Mouse (Mus musculus) thymus, adult 18-20 months (tissue): ENCODE results near the gene Zfp189.
"Not testable (repeated sequence)": the region's sequence is repeated elsewhere in the genome, so short reads cannot be mapped to it uniquely, and the experiment has no call there.

Source experiments
- DNase-seq, 2 experiments: peaks; one replicate each; pipeline ENCODE4 v3.0.0; 2022; ENCODE audit warnings: mixed read lengths in 2 of 2

Zfp189 gene

GRCm38 (mm10) chr4:49520572-49521340, at the start of gene Zfp189, which contains the start of gene Mrpl50:
Gene Zfp189 (plus strand): TSS chr4:49521176.
Gene Mrpl50 (minus strand): TSS chr4:49521093.
- DNase-seq: peak; percentile 91 to 94

- DNase-seq: no peak
These were observed 47.4 kb upstream of the Zfp189 start, which contains the start of gene Acnat1 for GRCm38 (mm10) chr4:49473435-49474100. Gene Acnat1 (minus strand): TSS chr4:49473912.

GRCm38 (mm10) chr4:49474583-49474982, 46.4 kb upstream of the Zfp189 start:
- no peak for DNase-seq

GRCm38 (mm10) chr4:49478118-49478877, 42.7 kb upstream of the Zfp189 start:
- DNase-seq: peak; percentile 10 to 41

GRCm38 (mm10) chr4:49479035-49479434, 41.9 kb upstream of the Zfp189 start:
- not testable (repeated sequence) for DNase-seq

- no peak for DNase-seq
These were observed 40.7 kb upstream of the Zfp189 start for GRCm38 (mm10) chr4:49480104-49480760.

- peak in 1 of 2 experiments; percentile 30 for DNase-seq
These were observed 40.1 kb upstream of the Zfp189 start for GRCm38 (mm10) chr4:49480896-49481295.

- no peak for DNase-seq
These were observed 35.5 kb upstream of the Zfp189 start for GRCm38 (mm10) chr4:49485442-49485841.

GRCm38 (mm10) chr4:49485934-49486650, 34.9 kb upstream of the Zfp189 start:
- DNase-seq: not testable (repeated sequence)

- DNase-seq: no peak
These were observed 17.4 kb upstream of the Zfp189 start for GRCm38 (mm10) chr4:49503563-49503962.

- DNase-seq: no peak
These were observed 14.6 kb upstream of the Zfp189 start, which contains the start of gene Baat for GRCm38 (mm10) chr4:49506386-49506785. Gene Baat (minus strand): TSS chr4:49506557.

GRCm38 (mm10) chr4:49509183-49509582, 11.8 kb upstream of the Zfp189 start:
- no peak for DNase-seq

GRCm38 (mm10) chr4:49510236-49510835, 10.6 kb upstream of the Zfp189 start:
- not testable (repeated sequence) for DNase-seq

- no peak for DNase-seq
These were observed 8.3 kb upstream of the Zfp189 start for GRCm38 (mm10) chr4:49512636-49513035.

- DNase-seq: no peak
These were observed 6.5 kb upstream of the Zfp189 start for GRCm38 (mm10) chr4:49514441-49514840.

GRCm38 (mm10) chr4:49519476-49519875, 1.5 kb upstream of the Zfp189 start:
- no peak for DNase-seq

GRCm38 (mm10) chr4:49521346-49521745, 370 bp downstream of the Zfp189 start:
- no peak for DNase-seq

- DNase-seq: no peak
These were observed 1.6 kb downstream of the Zfp189 start for GRCm38 (mm10) chr4:49522576-49522975.

- DNase-seq: no peak
These were observed 14.1 kb downstream of the Zfp189 start for GRCm38 (mm10) chr4:49535036-49535435.

- no peak for DNase-seq
These were observed 14.8 kb downstream of the Zfp189 start for GRCm38 (mm10) chr4:49535675-49536294.

GRCm38 (mm10) chr4:49536671-49537070, 15.7 kb downstream of the Zfp189 start:
- no peak for DNase-seq
